Comparison of ENCODE assay signal across 17 mouse cellular contexts in the genomic region with DNA sequence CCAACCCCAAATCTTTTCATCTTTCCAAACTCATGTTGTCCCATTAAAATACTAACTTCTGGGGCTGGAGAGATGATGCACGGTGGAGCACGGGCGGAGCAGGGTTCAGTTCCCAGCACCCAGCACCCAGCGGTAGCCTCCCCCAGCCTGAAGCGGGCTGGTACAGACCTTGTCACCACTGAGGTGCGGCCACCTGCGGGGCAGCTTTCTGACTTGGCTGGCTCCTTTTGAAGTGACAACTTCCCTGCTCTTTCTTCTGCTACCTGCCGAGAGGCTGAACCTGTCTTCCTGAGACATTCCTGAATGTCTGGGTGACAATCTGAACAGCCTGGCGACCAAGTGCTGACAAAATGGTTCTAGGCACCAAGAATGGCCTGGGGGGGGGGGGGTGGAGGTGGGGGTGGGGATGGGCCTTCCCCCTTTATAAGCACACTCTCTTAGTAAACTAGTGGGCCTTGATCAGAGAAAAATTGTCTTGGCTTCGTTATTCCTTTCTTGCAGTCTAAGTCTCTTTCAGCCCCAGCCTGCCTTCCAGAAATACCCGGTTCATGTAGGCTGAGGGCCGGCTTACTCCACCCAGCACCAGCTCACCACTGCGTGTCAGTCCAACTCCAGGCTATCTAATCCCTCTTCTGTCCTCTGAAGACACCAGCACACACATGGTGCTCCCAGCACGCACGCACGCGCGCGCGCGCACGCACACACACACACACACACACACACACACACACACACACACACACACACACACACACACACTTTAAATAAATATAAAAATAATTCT. TPM values are rescaled to one million over a fixed set of nuclear protein-coding genes. Genes with fewer than 3 reads are reported as not detected.
DNase-seq lines count a peak whose midpoint lies in the region; ATAC-seq lines count a peak whose summit lies in the region.
"Had no signal": no experiment of that assay in that cellular context is flagged by ENCODE, and none has a peak within 500 bp of the region (broad histone marks: within the 10 kb centered on the region; RNA-seq: fewer than 3 reads in every experiment).

No protein-coding gene starts in this region.

- H3K9ac ChIP-seq in liver, embryonic 15.5 days, result no peak overlapping the region
- H3K9ac ChIP-seq: hindbrain, embryonic 15.5 days had no signal

- peaks cover 36% of the 10 kb centered on the region for H3K4me1 ChIP-seq in heart, embryonic 10.5 days
- H3K4me1 ChIP-seq in liver, embryonic 15.5 days (replicated peaks), result peaks cover 83% of the 10 kb centered on the region

- peak overlapping the region; percentile 98 for H3K4me2 ChIP-seq in liver, embryonic 15.5 days
- H3K4me2 ChIP-seq: hindbrain, embryonic 15.5 days had no signal

- no peaks in the 10 kb centered on the region for H3K9me3 ChIP-seq in heart, embryonic 10.5 days
- H3K9me3 ChIP-seq in liver, embryonic 15.5 days (replicated peaks), result no peaks in the 10 kb centered on the region
- H3K9me3 ChIP-seq: hindbrain, embryonic 15.5 days had no signal

- DNase-seq in heart, embryonic 10.5 days (ENCODE audit: low spot score), result peak; percentile 83
- no peak for DNase-seq in heart, adult 18-20 months
- DNase-seq in A20 (ENCODE audit: low read depth, low spot score) (peak; percentile 82), WW6 (ENCODE audit: low read depth, low spot score) (peak; percentile 24)
- DNase-seq in adrenal gland, adult (ENCODE audit: inconsistent age in 2 of 2, low spot score in 1 of 2), result no peak
- no peak for DNase-seq in cerebellum, adult 11-12 months
- DNase-seq: adrenal gland, postnatal 10 days; cerebellum, adult 18-20 months; gastrocnemius, adult 2 months; heart, postnatal 14 days; layer of hippocampus, postnatal 36 days; lung, adult 18-20 months; midbrain, embryonic 14.5 days had no signal

- H3K27me3 ChIP-seq in heart, embryonic 10.5 days (ENCODE audit: insufficient read depth, poor library complexity, severe bottlenecking), result peaks cover 31% of the 10 kb centered on the region
- H3K27me3 ChIP-seq in liver, embryonic 15.5 days, result no peaks in the 10 kb centered on the region

- no peak overlapping the region for H3K4me3 ChIP-seq in heart, embryonic 10.5 days
- peak overlapping the region; percentile 76 for H3K4me3 ChIP-seq in liver, embryonic 15.5 days (replicated peaks)
- H3K4me3 ChIP-seq: gastrocnemius, adult 2 months; hindbrain, embryonic 15.5 days; myocyte had no signal

- peak overlapping the region; percentile 29 for H3K27ac ChIP-seq in heart, embryonic 10.5 days
- H3K27ac ChIP-seq in liver, embryonic 15.5 days (replicated peaks), result peak overlapping the region; percentile 97
- H3K27ac ChIP-seq: gastrocnemius, adult 2 months; hindbrain, embryonic 15.5 days had no signal

- H3K36me3 ChIP-seq in heart, embryonic 10.5 days, result 0 out of 2 replicates have a peak, but pooled peaks cover 3% of the 10 kb centered on the region
- no peaks in the 10 kb centered on the region for H3K36me3 ChIP-seq in liver, embryonic 15.5 days (replicated peaks)
- H3K36me3 ChIP-seq: hindbrain, embryonic 15.5 days had no signal

- 21% methylated on average over 20 of the region's 22 CpGs for whole genome bisulfite sequencing in heart, embryonic 10.5 days
- 45% methylated on average over 22 of the region's 22 CpGs for WGBS in liver, embryonic 15.5 days (ENCODE audit: insufficient replicate concordance)

- no peak for ATAC-seq in liver, embryonic 15.5 days (ENCODE audit: insufficient read depth)
- ATAC-seq: intestine, embryonic 16.5 days had no signal

RNA-seq across cellular contexts. Expression of a gene that starts 2.4 kb away (rescaled TPM):
- 9.0 and 11.1 TPM in 2 replicates for polyA plus RNA-seq in heart, embryonic 10.5 days (2016; fragmentation: Nextera tagmentation; extraction: Ambion mirVana)
- 10 to 100 TPM; 22.4 to 26.0 TPM for total RNA-seq in heart, adult 18-20 months (2021)
- polyA plus RNA-seq in liver, embryonic 15.5 days (2015; fragmentation: Nextera tagmentation; extraction: Ambion mirVana), result 10.2 and 13.4 TPM in 2 replicates

RNA-seq across cellular contexts. Expression of a gene that starts 43.5 kb away (rescaled TPM):
- 6.1 and 7.3 TPM in 2 replicates for polyA plus RNA-seq in heart, embryonic 10.5 days (2016; fragmentation: Nextera tagmentation; extraction: Ambion mirVana)
- 1 to 10 TPM; 6.0 to 6.5 TPM for total RNA-seq in heart, adult 18-20 months (2021)
- 1.8 and 2.1 TPM in 2 replicates for polyA plus RNA-seq in liver, embryonic 15.5 days (2015; fragmentation: Nextera tagmentation; extraction: Ambion mirVana)

Comparison
In these comparisons a context has a peak if more than half of its experiments do, and no peak if none do; other contexts are left out.
1. DNase-seq: peak in heart, embryonic 10.5 days (single experiment), A20 (single experiment) and WW6 (single experiment); none in heart, adult 18-20 months (0 of 2), adrenal gland, adult (0 of 2) and cerebellum, adult 11-12 months (single experiment).